Mouse (Mus musculus) ES-CJ7 (cell line): Measurements from ENCODE around the gene Zmynd10.

ENCODE experiments used
- DNase-seq: peaks from one replicate; pipeline ENCODE4 v3.0.0; 2011; ENCODE audit warnings: low read depth, low spot score

Zmynd10 gene

GRCm38 (mm10) chr9:107600745-107601144, 53.6 kb downstream of the Zmynd10 start:
- DNase-seq, result peak; percentile 66
